Comparison of ENCODE assay signal across 15 mouse cellular contexts in the genomic region with DNA sequence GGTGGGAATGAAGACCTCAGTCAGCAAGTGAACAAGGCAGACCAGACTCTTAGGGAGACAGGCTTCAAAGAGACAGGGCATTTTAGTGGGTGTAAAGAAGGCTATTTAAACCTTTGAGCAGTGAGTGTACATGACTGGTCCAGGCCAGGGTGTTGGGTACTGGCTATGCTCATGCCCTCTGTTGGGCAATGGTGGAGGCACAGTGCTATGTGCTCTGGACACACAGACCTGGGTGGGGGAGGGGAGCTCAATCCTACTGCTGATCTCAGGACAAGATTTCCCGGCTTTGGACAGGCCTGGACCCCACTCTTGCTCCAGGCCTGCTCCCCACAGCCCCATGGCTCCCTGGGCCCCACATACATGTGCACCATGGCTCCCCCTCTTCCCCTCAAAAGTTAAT.
A peak's percentile ranks its signal among the peaks of the same experiment; 100 is the strongest.
DNase-seq lines count a peak whose midpoint lies in the region; ATAC-seq and TF ChIP-seq lines count a peak whose summit lies in the region.
"Had no signal": no experiment of that assay in that cellular context is flagged by ENCODE, and none has a peak within 500 bp of the region (broad histone marks: within the 10 kb centered on the region; RNA-seq: fewer than 3 reads in every experiment).

No protein-coding gene starts in this region.

- no peaks in the 10 kb centered on the region for H3K9me3 ChIP-seq in hindbrain, embryonic 10.5 days
- H3K9me3 ChIP-seq in hindbrain, embryonic 16.5 days (ENCODE audit: control insufficient read depth, low read length), result no peaks in the 10 kb centered on the region
- no peaks in the 10 kb centered on the region for H3K9me3 ChIP-seq in lung, postnatal 0 days (ENCODE audit: low read length)
- H3K9me3 ChIP-seq in midbrain, embryonic 16.5 days (replicated peaks; ENCODE audit: control insufficient read depth, low read length, poor library complexity, severe bottlenecking), result no peaks in the 10 kb centered on the region
- H3K9me3 ChIP-seq: intestine, embryonic 15.5 days; limb, embryonic 15.5 days; neural tube, embryonic 12.5 days had no signal

- WGBS in hindbrain, embryonic 10.5 days, result 30% methylated on average over 1 of the region's 1 CpGs
- WGBS in hindbrain, embryonic 16.5 days, result 67% methylated on average over 1 of the region's 1 CpGs
- WGBS in lung, postnatal 0 days, result 37% methylated on average over 1 of the region's 1 CpGs
- 35% methylated on average over 1 of the region's 1 CpGs for WGBS in midbrain, embryonic 16.5 days

- H3K4me1 ChIP-seq in hindbrain, embryonic 10.5 days (replicated peaks), result peaks cover 30% of the 10 kb centered on the region
- no peaks in the 10 kb centered on the region for H3K4me1 ChIP-seq in hindbrain, embryonic 16.5 days (ENCODE audit: control insufficient read depth, insufficient read depth, low read depth, low read length)
- no peaks in the 10 kb centered on the region for H3K4me1 ChIP-seq in lung, postnatal 0 days (ENCODE audit: insufficient read depth, low read depth, low read length)
- peaks cover 11% of the 10 kb centered on the region for H3K4me1 ChIP-seq in midbrain, embryonic 16.5 days (ENCODE audit: control insufficient read depth, insufficient read depth, low read length)
- H3K4me1 ChIP-seq: heart, embryonic 13.5 days; intestine, embryonic 15.5 days; limb, embryonic 15.5 days had no signal

- ATAC-seq in hindbrain, embryonic 16.5 days, result no peak
- no peak for ATAC-seq in lung, postnatal 0 days
- 0 out of 2 replicates have a peak, but pooled peaks have one; percentile 66 for ATAC-seq in midbrain, embryonic 16.5 days
- ATAC-seq: CD4-positive, CD25-positive, alpha-beta regulatory T cell, adult 4 months; intestine, embryonic 15.5 days had no signal

- H3K36me3 ChIP-seq in hindbrain, embryonic 10.5 days, result no peaks in the 10 kb centered on the region
- H3K36me3 ChIP-seq in hindbrain, embryonic 16.5 days (ENCODE audit: control insufficient read depth, insufficient read depth, low read length), result no peaks in the 10 kb centered on the region
- H3K36me3 ChIP-seq in lung, postnatal 0 days (ENCODE audit: insufficient read depth, low read length), result no peaks in the 10 kb centered on the region
- H3K36me3 ChIP-seq in midbrain, embryonic 16.5 days (ENCODE audit: control insufficient read depth, insufficient read depth, low read length), result no peaks in the 10 kb centered on the region
- H3K36me3 ChIP-seq: heart, embryonic 13.5 days; intestine, embryonic 15.5 days; limb, embryonic 15.5 days; neural tube, embryonic 12.5 days had no signal

- TF ChIP-seq CTCF in lung, postnatal 0 days (IDR thresholded peaks at IDR 0.05), result peak; percentile 16; the same call in 1 of the 2 replicates

- no peak overlapping the region for H3K4me2 ChIP-seq in hindbrain, embryonic 16.5 days (ENCODE audit: low read length)
- H3K4me2 ChIP-seq in lung, postnatal 0 days (replicated peaks; ENCODE audit: low read depth, low read length), result no peak overlapping the region
- no peak overlapping the region for H3K4me2 ChIP-seq in midbrain, embryonic 16.5 days (ENCODE audit: low read length)
- H3K4me2 ChIP-seq: heart, embryonic 13.5 days; intestine, embryonic 15.5 days; limb, embryonic 15.5 days; neural tube, embryonic 12.5 days had no signal

- H3K27me3 ChIP-seq in hindbrain, embryonic 10.5 days (ENCODE audit: insufficient read depth, poor library complexity, severe bottlenecking), result peaks cover 4% of the 10 kb centered on the region; the same call in 1 of the 2 replicates
- no peaks in the 10 kb centered on the region for H3K27me3 ChIP-seq in hindbrain, embryonic 16.5 days (replicated peaks; ENCODE audit: control insufficient read depth, insufficient read depth, low read length)
- H3K27me3 ChIP-seq in lung, postnatal 0 days (replicated peaks; ENCODE audit: insufficient read depth, low read length), result no peaks in the 10 kb centered on the region
- no peaks in the 10 kb centered on the region for H3K27me3 ChIP-seq in midbrain, embryonic 16.5 days (ENCODE audit: control insufficient read depth, insufficient read depth, low read depth, low read length)
- H3K27me3 ChIP-seq: heart, embryonic 13.5 days; intestine, embryonic 15.5 days; limb, embryonic 15.5 days; neural tube, embryonic 12.5 days had no signal

- no peak overlapping the region for H3K9ac ChIP-seq in hindbrain, embryonic 16.5 days (ENCODE audit: low read depth, low read length)
- H3K9ac ChIP-seq in lung, postnatal 0 days (replicated peaks; ENCODE audit: low read depth), result no peak overlapping the region
- H3K9ac ChIP-seq in midbrain, embryonic 16.5 days (ENCODE audit: low read depth, low read length), result no peak overlapping the region
- H3K9ac ChIP-seq: heart, embryonic 13.5 days; intestine, embryonic 15.5 days; limb, embryonic 15.5 days; neural tube, embryonic 12.5 days had no signal

- H3K27ac ChIP-seq in hindbrain, embryonic 10.5 days, result peak overlapping the region; percentile 36; the same call in 1 of the 2 replicates
- no peak overlapping the region for H3K27ac ChIP-seq in hindbrain, embryonic 16.5 days (ENCODE audit: low read depth, low read length)
- no peak overlapping the region for H3K27ac ChIP-seq in lung, postnatal 0 days (ENCODE audit: low read length)
- H3K27ac ChIP-seq in midbrain, embryonic 16.5 days (ENCODE audit: low read length), result no peak overlapping the region
- H3K27ac ChIP-seq: heart, embryonic 13.5 days; intestine, embryonic 15.5 days; limb, embryonic 15.5 days; macrophage; neural tube, embryonic 12.5 days had no signal

- DNase-seq in hindbrain, embryonic 10.5 days (ENCODE audit: low spot score), result peak; percentile 47
- no peak for DNase-seq in lung, postnatal 0 days (ENCODE audit: low spot score)
- DNase-seq in lung, postnatal 4 days, result no peak
- DNase-seq in embryo, embryonic 11 days, result peak; percentile 68
- DNase-seq in thymus, postnatal 25 days, result no peak
- DNase-seq in gastrocnemius, adult 8-10 months (ENCODE audit: low spot score in 2 of 2), result no peak
- DNase-seq: adrenal gland, postnatal 36 days had no signal

- no peak for TF ChIP-seq EP300 in lung, postnatal 0 days (IDR thresholded peaks at IDR 0.05)

- no peak overlapping the region for H3K4me3 ChIP-seq in hindbrain, embryonic 10.5 days
- no peak overlapping the region for H3K4me3 ChIP-seq in hindbrain, embryonic 16.5 days (ENCODE audit: low read length)
- no peak overlapping the region for H3K4me3 ChIP-seq in lung, postnatal 0 days (ENCODE audit: low read depth, low read length)
- no peak overlapping the region for H3K4me3 ChIP-seq in midbrain, embryonic 16.5 days (ENCODE audit: low read depth, low read length)
- H3K4me3 ChIP-seq: heart, embryonic 13.5 days; intestine, embryonic 15.5 days; limb, embryonic 15.5 days; neural tube, embryonic 12.5 days had no signal

Comparison
In these comparisons a context has a peak if more than half of its experiments do, and no peak if none do; other contexts are left out.
1. DNase-seq: peak in hindbrain, embryonic 10.5 days (single experiment) and embryo, embryonic 11 days (single experiment); none in lung, postnatal 0 days (single experiment), lung, postnatal 4 days (0 of 2), thymus, postnatal 25 days (single experiment) and gastrocnemius, adult 8-10 months (0 of 2).